Mouse (Mus musculus): ENCODE results near the gene Psmb5.

Psmb5 gene

DNA sequence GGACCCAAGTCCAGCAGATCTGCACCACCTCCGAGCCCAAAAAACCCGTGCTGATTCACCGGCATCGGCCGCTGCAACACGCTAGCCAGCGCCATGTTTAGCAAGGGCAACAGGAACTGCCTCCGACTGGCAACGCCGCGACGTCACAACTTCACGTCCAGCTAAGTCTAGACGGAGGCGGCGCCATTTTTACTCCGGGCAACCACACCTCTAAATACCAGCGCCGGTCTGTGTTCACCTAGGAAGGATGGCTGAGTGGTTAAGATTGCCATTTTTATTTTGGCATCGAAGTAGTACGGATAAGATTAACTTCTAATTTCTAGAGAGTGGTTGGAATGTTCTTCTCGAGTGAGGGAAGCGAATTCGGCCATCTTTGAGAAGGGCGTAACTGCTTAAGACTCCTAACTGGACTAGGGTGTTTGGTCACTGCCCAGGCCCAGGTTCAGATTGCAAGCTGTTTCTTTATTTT is at the start of gene Psmb5:
TSS of gene Psmb5 (minus strand) at position 126 of the 469 bp plus-strand sequence.
- DNase-seq: peak; percentile 89 to 90

DNA sequence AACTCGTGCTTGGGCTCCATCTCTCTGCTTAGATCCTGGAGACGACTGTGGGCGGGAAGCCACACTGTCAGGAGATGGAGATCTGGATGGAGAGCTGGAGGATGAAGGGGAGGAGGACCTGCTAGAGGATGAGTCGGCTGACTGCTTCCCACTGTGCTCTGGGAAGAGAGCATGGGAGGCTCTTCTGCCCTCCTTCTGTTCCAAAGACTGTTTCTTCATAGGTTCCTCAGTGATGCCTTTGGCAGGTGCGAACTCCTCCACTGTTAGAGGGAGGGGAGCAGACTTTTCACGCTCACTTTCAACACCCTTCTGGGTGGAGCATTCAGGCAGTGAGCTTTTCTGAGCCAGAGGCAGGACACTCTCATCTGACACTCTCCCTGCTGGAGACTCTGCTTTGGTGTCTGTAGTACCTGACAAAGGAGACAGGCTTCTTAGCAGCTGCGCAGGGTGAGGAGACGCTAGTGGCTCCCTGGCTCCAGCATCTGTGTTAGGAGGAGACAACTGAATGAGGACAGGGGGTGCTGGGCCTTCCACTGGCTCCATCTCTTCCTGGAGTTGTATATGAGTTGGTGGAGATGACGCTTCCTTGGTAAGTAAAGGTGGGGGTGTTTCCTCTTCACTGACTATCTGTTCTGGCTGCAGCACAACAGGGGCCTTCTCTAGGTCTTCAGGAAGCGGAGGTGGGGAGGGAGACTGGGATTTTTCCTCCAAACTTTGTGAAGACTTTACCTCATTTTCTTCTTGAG is 46.8 kb upstream of the Psmb5 start:
- DNase-seq: no peak

DNA sequence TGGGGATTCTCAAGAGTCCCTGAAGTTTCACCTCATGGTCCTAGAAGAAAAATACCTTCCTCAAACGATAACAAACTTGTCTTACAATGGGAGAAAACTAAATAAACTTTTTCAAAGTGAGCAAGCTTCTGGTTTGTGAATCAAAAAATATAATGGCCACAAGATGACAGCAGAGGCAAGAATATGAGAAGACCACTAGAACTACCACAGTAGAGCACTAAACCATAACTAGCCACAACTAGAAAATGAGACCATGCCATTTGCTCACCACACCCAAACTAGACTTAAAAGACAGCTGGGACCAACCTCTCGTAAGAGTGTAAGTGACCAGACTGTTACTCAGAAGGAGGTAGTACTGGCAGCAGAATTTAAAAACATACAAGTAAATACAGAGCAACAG is 42.2 kb upstream of the Psmb5 start:
- DNase-seq: no peak

DNA sequence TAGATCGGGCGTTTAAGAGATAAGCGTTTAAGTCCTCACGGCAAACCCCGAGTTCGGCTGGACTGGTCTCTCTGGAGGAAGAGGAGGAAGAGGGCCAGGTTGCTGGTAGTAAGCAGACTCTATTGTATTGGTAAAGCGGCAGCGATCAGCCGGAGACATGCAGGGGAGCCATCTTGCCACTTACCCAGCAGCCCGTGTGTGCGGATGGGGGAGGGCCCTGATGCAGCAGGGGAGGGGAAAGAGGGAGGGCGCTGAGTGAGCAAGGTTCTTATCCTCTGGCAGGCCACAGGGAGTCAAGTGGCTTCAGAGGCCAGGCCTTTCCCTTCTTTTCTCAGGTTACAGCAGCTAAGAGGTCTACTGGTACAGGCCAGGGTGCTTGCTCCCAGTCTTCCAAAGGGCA is 35.7 kb upstream of the Psmb5 start:
- DNase-seq: peak; percentile 82 to 91

DNA sequence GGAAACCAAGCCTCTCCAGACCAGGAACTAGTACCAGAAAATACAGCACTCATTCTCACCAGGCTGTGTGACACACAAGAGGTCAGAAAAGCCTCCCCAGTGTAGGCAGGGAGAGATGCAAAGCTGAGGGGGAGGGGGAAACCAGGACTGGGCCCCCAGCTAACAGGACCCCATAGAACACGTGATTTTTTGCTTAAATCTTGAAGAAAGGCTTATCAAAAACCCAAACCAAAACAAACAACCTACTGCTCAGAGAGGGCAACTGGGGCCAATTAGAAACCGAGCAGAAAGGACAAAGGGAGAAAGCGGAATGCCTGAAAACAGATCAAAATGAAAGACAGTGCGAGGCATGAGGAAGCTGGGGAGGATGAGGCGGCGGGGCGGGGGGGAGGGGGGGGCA is 35.0 kb upstream of the Psmb5 start:
- DNase-seq: no peak

DNA sequence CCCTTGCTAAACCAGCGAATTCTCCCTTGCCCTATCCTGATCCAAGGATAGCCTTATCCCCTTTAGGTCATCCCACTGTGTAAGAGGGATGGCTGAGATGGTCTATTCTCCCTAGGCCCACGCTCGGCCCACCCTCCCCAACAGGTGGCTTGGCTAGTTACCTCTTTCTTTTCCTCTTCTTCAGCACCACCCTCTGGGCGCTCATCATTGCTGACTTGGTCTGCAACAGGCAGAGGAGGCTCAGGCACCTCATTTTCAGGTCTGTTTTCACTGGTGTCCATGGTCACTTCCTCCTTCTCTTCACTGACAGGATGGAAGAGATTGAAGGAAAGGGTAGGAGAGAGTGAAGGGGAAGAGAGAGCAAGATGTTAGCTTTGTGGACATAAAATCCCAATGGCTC is 33.7 kb upstream of the Psmb5 start:
- DNase-seq: no peak

DNA sequence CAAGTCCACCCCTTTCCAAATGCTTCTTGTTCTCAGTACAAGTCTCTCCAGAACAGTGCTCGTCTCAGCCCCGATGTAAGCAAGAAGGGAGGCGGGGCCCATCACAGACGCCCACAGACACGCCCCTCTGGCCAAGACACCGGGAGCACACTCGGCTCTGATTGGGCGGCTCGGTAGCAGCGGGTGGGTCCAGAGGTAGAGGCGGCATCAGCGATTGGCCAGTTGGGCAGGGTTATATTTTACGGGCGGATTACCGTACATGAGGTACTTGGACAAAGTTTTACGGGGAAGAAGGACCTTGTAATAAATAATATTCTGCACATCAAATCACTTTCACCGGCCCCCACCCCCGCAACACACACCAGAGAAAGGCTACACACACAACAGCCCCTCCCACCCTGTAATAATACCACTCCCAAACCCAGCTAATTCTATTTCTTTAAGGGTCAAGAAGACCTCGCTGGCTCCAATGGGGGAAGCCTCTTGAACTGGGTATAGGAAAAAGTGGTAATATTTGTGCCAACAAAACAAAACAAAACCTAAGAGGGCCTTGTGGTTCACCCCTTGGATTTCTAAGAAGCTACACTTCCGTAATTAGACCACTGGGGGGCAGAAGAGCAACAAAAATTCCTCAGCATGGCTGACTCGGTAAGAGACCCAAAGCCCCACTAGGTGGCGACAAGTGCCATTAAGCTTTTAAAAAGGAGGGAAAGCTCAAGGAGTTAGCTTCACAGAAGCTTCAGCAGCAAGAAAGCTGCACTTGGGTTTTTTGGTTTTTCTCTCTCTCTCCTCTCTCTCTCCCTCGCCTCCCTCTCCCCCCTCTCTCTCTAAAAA is 33.0 kb upstream of the Psmb5 start:
- DNase-seq: peak; percentile 86 to 90

DNA sequence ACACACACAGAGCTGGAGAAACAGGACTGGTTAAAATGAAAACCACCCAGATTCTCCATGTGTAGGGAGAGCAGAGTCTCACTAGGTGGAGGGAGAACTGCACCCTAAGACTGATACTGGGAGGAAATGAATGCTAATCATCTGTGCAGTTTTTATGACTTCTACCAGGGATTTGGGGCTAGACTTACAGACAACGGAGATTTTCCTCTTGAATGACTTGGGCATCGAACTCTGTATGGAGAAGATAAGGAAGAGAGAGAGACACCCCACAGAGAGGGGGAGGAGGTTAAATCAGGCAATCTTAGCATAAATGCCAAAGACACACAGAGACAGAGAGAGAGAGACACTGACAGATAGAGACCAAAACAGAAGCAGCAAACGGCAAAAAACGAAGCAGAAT is 30.1 kb upstream of the Psmb5 start:
- no peak for DNase-seq

DNA sequence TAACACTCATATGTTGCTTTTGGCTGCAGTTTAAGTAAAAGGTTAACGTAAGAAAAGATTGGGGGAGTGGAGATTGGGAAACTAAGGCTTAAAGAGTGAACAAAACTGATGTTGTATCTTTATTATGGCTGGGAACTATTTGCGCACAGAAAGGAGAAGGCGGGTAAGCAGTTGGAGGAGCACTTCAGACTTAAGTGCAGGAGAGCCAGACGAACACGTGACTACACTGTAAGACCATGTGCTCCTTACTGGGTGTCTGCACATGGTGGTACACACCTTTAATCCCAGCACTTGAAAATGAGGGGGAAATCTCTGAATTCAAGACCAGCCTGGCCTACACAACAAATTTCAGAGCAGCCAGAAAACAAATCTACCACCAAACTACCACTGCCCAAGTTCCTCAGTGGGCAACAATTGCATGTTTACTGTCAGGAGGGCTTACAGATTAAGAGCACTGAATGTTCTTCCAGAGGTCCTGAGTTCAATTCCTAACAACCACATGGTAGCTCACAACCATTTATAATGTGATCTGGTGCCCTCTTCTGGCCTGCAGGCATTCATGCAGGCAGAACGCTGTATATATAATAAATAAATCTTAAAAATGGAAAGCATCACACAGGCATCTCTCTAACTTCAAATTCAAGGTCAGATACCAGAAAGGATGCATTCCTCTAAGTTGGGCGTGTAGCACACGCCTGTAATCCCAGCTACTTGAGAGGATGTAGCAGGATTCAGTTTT is 29.2 kb upstream of the Psmb5 start:
- no peak for DNase-seq

DNA sequence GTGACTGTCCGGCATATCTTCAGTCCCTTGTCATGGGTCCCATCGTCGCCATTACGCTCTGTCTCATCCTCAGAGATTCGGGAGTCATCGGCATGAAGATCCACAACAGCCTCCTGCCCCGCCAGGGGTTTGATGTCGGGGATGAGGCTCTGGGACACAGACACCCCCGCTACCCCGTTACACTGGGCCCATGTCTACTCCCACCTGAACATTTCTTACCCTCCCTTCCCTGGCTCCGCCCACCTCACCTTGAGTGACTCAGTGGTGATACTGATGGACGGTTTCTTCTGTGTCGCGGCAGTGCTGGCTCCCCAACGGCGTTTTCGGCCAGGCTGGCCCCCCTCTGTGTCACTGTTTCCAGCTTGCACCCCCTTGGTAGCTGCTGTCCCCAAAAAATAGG is 28.6 kb upstream of the Psmb5 start:
- no peak for DNase-seq

DNA sequence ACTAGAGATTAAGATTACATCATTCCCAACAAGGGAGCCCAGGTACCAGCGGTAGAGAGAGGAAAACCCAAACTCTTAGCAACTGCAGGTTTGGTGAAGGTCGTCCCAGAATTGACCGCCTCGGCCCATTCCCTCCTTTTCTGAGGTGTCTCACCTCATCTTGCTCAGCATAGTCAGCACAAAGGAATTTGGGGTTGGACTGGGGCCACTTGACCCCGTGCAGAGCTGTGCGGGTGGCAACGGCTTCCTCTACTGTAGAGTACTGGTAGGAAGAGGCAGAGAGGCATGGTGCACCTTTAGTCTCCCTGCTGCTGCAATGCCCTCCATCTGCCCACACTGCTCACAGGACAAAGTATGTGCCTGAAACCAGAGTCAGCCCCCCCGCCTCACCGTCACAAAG is 26.5 kb upstream of the Psmb5 start:
- no peak for DNase-seq

DNA sequence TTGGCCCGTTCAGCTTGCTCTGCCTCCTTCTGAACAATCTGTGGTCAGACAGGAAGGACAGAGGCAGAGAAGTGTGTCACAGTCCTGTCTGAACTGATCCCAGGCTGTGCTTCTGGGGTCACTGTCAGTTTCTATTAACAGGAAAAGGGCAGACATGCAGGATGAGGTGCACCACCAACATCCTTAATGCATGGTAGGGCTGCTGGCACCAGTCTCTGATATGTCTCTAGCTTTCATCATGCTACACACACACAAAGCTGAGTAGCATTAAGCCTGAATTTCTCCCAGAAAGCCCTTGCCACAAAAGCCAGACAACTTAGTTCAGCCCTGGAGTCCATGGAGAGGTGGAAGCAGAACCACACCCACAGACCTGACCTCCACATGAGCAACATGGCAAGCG is 25.2 kb upstream of the Psmb5 start:
- no peak for DNase-seq

DNA sequence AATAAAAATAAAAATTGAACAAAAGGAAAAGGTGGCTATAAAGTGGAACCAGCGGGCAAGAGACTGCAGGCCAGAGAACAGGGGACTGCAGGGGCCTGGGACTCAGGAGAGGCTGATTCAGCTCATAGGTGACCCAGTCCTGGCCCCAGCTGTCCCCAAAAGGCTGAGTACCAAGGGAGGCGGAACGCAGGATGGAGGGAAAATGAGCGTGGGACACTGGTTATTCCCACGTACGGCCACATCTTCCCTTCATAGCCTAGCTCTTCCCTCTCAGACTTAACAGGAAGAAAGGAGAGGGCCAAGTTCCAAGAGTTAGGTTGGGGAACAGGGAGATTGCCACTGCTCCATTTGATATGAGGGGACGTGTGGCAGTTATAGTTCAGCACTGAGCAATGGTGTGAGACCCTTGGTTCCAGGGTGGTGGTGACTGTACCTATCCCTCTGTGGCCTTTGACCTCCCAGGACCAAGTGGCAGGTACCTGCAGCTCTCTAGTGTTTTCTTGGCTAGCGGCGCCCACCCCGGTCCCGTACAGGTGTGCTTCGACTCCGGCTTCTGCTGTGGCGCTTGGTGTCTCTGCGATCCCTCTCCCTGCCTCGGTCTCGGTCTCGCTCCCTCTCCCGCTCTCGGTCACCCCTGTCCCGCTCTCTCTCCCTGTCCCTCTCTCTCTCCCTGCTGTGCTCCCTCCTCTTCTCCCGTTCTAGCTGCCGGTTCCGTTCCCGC is 24.6 kb upstream of the Psmb5 start:
- peak in 1 of 2 experiments; percentile 16 for DNase-seq

DNA sequence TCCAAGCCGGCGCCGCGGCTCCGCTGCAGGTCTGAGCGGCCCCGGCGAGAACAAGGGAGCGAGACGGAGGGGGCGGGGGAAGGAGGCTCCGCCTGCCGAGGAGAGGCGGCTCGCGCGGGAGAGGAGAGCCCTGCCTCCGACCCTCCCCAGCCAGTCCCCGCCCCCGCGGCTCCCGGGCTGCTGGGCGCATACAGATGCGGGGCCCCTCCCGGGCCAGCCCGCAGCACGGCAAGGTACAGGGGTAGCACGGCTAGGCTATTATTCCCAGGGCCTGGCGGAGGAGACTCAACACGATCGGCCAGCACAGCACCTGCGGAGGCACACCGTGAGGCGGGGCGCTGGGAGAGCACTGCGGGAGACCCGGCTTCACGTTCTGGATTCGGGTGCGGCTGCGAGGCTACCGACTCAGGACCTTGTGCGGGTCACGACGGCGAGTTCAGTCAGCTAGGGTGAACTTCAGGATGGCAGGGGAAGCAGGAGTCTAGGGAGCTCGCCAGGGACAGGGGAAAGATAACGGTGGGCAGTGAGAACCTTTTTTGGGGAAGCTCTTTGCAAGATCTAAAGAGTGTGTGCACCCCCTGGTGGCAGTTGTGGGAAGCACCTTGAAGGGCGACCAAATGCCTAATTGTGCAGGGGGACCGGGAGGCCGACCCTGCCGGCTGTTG is 23.6 kb upstream of the Psmb5 start, which contains the start of gene Cdh24:
TSS of gene Cdh24 (minus strand) at position 60 of the 665 bp plus-strand sequence.
- DNase-seq: peak; percentile 88

DNA sequence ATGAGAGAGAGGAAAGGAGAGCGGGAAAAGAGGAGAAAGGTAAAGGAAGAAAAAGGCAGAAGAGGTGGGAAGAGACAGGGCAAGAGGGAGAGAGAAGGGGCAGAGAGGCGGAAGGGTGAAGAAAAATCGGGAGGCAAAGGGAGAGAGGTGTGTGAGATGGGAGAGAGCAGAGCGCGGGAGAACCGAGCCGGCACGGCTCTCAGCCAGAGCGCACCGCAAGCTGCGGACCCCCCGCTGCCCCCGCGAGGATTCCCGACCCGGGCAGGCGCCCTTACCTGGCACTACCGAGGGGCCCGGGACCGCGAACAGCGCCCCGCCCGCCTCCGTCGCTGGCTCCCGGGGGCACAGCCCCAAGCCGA is 23.1 kb upstream of the Psmb5 start, which contains the start of gene Gm17606:
TSS of gene Gm17606 (plus strand) at position 7 of the 359 bp plus-strand sequence.
- no peak for DNase-seq

DNA sequence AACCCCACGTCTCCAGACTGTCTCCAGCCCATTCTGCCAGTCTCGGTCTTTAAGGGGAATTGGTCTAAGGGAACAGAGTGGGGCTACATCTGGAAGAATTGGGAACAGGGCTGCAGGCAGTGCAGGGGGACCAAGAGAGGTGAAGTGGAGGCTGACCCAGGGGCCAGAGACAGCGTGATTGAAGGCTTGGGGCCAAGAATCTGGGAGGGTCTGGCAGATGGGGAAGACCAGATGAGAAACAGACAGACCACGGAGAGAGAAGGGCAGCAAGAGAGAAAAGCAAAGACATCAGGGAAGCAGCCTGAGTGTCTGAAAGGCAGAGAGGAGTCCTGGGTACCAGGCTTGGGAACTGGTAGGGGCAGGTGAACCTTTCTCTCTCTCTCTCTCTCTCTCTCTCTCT is 22.3 kb upstream of the Psmb5 start:
- DNase-seq: no peak

DNA sequence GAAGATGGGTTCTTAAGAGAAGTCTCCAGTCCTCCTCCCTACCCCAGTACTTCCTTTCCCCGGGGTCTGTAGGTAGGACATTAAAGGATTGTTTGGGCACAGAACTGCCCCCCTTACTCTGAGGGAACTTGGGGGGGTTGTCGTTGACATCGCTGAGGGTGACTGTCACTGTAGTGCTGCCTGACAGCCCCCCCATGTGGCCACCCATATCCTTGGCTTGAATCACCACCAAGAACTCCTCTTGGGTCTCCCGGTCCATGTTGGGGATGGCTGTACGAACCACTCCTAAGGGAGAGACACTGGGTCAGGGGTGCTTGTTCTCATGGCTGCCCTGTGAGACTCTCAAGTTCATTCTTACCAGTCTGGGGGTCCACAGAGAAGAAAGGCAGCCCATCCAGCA is 20.4 kb upstream of the Psmb5 start:
- DNase-seq: no peak

DNA sequence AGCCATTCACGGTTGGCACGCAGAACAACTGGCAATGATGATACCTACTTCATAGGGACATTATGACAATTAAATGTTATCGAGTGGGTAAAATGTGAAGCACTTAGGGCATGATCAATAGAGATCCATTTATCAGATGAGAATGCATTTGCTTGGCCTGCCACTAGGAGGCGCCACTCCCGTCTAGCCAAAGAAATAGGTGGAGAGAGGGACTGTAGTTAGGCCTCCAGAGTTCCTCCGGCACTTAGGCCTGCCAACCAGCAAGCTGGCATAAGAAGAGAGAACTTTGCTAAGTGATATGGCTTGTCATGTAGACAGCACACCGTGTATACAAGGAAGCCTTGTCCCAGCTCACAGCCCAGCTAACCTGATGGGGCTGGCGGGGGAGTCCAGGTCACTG is 19.1 kb upstream of the Psmb5 start:
- peak; percentile 55 to 68 for DNase-seq

DNA sequence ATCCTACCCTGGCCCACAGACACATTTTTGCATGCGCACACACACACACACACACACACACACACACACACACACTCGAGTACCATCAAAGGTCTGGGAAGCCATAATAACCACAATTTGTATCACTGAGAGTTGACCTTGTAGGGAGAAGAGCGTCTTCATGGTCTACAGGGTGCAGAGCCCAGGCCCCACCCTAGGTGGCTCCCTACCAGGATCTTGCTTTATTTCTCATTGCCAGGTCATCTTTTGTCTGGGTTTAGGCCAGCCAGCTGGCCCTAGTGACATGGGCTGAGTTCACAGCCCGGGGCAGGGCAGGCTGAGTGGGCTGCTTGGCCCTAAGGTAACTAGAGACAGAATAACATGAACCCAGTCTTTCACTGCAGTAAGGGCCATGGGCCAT is 16.4 kb upstream of the Psmb5 start:
- DNase-seq: no peak

DNA sequence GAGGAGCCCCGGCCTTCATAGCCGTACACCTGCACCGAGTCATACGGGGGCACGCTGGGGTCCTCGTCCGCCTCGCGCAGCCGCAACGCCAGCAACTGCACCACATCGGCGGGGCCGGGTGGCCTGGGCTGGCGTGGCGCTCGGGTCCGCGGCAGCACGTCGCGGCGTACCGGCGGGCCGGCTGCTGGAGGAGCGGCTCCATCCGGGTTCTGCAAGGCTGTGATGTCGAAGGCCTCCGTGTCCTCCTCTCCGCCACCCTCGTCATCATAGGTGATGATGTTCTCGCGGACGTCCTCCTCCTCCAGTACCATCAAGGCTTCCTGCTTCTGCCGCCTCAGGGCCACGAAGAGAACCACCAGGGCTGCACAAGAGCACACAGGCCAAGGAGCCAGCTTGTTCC is 14.4 kb upstream of the Psmb5 start:
- DNase-seq: no peak

DNA sequence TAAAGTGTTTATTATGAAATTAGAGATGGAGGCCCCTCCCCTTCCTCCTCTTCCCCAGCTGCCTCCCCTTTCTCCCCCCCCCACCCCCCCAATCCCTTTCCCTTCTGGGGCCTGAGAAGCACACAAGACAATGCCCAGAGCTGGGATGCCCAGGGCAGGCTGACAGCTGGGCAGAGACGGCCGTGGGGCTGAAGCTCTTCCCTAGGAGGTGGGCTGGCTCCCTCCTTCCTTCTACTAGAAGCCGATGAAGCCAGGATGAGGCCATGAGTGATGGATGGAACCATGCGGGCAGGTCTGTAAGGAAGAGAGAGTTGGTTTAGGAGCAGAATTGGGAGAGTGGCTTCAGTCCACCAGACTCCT is 13.4 kb upstream of the Psmb5 start:
- DNase-seq: no peak

DNA sequence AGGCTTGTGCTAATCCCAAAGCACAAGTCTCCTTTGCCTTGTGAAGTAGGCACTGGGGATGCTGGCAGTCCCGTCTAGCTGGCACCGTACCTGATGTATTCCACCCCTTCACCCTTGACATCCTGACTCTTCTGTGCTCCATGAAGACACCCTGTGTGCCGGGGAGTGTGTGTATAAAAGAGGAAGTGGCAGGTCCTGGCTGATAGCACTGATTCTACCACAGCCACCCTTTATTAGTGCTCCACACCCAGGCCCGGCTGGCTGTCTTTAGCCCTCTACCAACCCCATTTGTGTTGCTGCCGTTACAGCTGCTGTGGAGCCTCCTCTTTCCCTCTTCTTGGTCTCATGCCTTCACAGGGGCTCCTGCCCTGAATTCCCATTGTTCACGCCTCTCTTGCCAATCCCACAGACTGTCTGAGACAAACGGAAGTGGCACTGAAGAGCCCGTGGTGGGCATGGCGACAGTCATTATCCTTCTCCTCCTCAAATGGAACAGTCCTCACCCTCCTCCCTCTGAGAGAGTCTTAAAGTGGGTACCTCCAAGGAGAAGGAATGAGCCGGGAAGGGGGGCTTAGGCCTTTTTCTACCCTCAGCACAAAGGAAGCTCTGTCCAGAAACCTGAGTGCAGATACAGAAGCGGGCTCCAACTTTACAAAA is 12.9 kb upstream of the Psmb5 start:
- DNase-seq: no peak

Measured in cerebellum, adult 18-20 months (tissue).